Mouse (Mus musculus) heart, adult 2 months (tissue): ENCODE results near the gene Adat3.

Source experiments
- CTCF ChIP-seq: fragments of 200-600 bp; IDR thresholded peaks from 2 replicates; pipeline ENCODE4 v1.8.1; 2022; ENCODE audit warnings: antibody characterized with exemption, mild to moderate bottlenecking, moderate library complexity
- EP300 ChIP-seq: fragments of 200-500 bp; IDR thresholded peaks from 2 replicates; pipeline ENCODE4 v1.6.1; 2011; ENCODE audit warnings: low read depth, low read length, control low read depth; ENCODE audit not compliant: insufficient read depth
- POLR2A ChIP-seq: fragments of 200-500 bp; IDR thresholded peaks from 2 replicates; pipeline ENCODE4 v1.6.1; 2011; ENCODE audit warnings: mild to moderate bottlenecking, low read depth, low read length, control low read depth; ENCODE audit not compliant: insufficient read depth

- TF ChIP-seq CTCF: no peak
- TF ChIP-seq EP300: no peak
- TF ChIP-seq POLR2A: no peak
These were observed 19.6 kb upstream of the Adat3 start for GRCm38 (mm10) chr10:80583047-80583446.
